Mouse (Mus musculus) sigmoid colon, adult 10 weeks (tissue): ENCODE measurements around the gene Gm21891. TPM values are rescaled to one million over a fixed set of nuclear protein-coding genes. Genes with fewer than 3 reads are reported as not detected.

Experiments
- polyA plus RNA-seq: library from polyadenylated mRNA; stranded (reverse); fragments of 350-450 nt; fragmentation: Illumina TruSeq; extraction: RNeasy Lipid Tissue Mini Kit (QIAGEN cat#74804); gene quantifications from one replicate; pipeline ENCODE4 v1.2.3, GENCODE M21; 2014; ENCODE audit warnings: low read depth, low replicate concordance

The Gm21891 gene
- not detected for polyA plus RNA-seq

GRCm38 (mm10) chrY:13133392-13133791 is at the start of gene Gm21891:
Gm21891 (minus strand) TSS chrY:13133492.

DNA sequence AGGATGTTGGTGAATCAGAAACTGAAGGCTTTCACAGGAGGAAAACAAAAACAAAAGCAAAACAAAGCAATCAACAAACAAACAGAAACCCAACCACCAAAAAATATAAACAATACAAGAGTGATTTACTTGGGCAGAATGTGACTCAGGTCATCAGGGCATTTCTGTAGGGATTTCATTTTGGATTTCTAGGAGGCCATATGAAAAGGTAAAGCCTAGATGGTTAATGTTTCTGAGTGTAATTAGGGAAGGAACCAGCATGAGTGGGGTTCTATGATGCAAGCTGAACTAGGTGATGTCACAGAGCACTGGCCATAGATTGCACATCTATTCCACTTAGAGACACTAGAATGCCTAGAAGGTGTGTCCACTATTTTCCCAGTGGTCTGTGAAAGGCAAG is 28.4 kb upstream of the Gm21891 start, which contains the start of gene Gm21425:
TSS of gene Gm21425 (plus strand) at position 301 of the 400 bp plus-strand sequence.

Other genes with a start within 250 kb of the Gm21891 start
- not detected for gene Gm20807, start 90.6 kb downstream of the Gm21891 start, polyA plus RNA-seq
- gene Gm21425, start 28.5 kb upstream of the Gm21891 start, polyA plus RNA-seq: not detected
- gene Gm21828, start 90.4 kb upstream of the Gm21891 start, polyA plus RNA-seq: not detected
- gene Gm21440, start 118.9 kb upstream of the Gm21891 start, polyA plus RNA-seq: not detected
- not detected for gene Gm21454, start 119.0 kb upstream of the Gm21891 start, polyA plus RNA-seq
- not detected for gene Gm21725, start 215.6 kb upstream of the Gm21891 start, polyA plus RNA-seq